14 mouse cellular contexts compared by ENCODE assay signal in the genomic region with DNA sequence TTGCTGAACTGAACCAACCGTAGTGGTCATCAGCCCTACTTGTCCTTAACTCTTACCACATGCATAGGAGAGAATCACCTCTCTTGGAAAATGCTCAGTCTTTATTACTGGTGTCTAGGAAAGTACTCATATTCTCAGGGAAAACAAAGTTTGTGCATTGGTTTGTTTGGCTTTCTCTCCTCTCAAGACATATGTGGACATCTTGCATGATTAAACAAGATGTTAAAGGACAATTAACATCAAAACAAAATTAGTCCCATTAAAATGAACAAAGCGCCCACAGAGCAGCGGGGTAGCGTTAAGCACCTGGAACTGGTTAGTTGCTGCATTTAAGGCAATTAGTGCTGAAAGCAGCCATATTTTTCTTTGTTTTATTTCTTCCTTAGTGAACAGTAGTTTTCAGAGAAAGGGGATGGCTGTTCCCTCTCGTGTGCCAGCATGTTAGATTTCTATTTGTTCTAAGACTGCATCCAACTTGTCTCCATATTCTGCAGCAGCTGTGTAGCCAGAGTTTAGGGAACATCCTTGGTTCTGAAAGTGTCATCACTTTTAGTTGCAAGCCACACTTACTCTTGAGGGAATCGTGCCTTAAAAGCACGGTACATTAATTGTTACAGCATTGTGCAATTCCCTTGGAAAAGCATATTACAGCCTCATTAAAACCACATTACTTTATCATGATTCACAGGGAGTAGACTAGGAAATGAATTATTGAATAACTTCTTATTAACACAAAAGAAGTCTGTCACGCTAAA.
DNase-seq lines count a peak whose midpoint lies in the region; ATAC-seq lines count a peak whose summit lies in the region.
"Had no signal": no experiment of that assay in that cellular context is flagged by ENCODE, and none has a peak within 500 bp of the region (broad histone marks: within the 10 kb centered on the region; RNA-seq: fewer than 3 reads in every experiment).

No protein-coding gene starts in this region.

- H3K9ac ChIP-seq in forebrain, embryonic 13.5 days = no peak overlapping the region
- H3K9ac ChIP-seq in forebrain, embryonic 12.5 days = no peak overlapping the region
- no peak overlapping the region for H3K9ac ChIP-seq in neural tube, embryonic 13.5 days

- peaks cover 12% of the 10 kb centered on the region for H3K4me1 ChIP-seq in forebrain, embryonic 13.5 days
- peaks cover 5% of the 10 kb centered on the region; the same call in 1 of the 2 replicates for H3K4me1 ChIP-seq in forebrain, embryonic 12.5 days
- peaks cover 16% of the 10 kb centered on the region for H3K4me1 ChIP-seq in neural tube, embryonic 13.5 days (replicated peaks)

- no peak overlapping the region for H3K4me2 ChIP-seq in forebrain, embryonic 13.5 days
- no peak overlapping the region for H3K4me2 ChIP-seq in forebrain, embryonic 12.5 days
- H3K4me2 ChIP-seq in neural tube, embryonic 13.5 days = peak overlapping the region; percentile 20

- H3K27me3 ChIP-seq in forebrain, embryonic 13.5 days = no peaks in the 10 kb centered on the region
- no peaks in the 10 kb centered on the region for H3K27me3 ChIP-seq in forebrain, embryonic 12.5 days
- H3K27me3 ChIP-seq in neural tube, embryonic 13.5 days = no peaks in the 10 kb centered on the region

- no peak for DNase-seq in neural tube, embryonic 10.5 days (ENCODE audit: extremely low spot score, low spot score)
- peak; percentile 92 for DNase-seq in hindlimb bud, embryonic 11.5 days (ENCODE audit: extremely low spot score, low read depth, low spot score)
- DNase-seq in skeletal muscle tissue, adult 2 months (ENCODE audit: low read depth, low spot score) = peak; percentile 9
- DNase-seq in left cerebral cortex, adult 8-10 months (ENCODE audit: low spot score in 2 of 2) = no peak
- DNase-seq in kidney, postnatal 10 days = no peak
- DNase-seq: adrenal gland, postnatal 10 days; left cerebral cortex, postnatal 4 days; lung, adult 18-20 months; right cerebral cortex, adult 18-20 months had no signal

- no peak overlapping the region for H3K4me3 ChIP-seq in forebrain, embryonic 13.5 days
- no peak overlapping the region for H3K4me3 ChIP-seq in forebrain, embryonic 12.5 days (replicated peaks)
- H3K4me3 ChIP-seq in neural tube, embryonic 13.5 days = no peak overlapping the region
- H3K4me3 ChIP-seq: layer of hippocampus, adult 2 months had no signal

- ATAC-seq in forebrain, embryonic 13.5 days = peak; percentile 48; the same call in 1 of the 2 replicates
- ATAC-seq in forebrain, embryonic 12.5 days (ENCODE audit: low FRiP score) = no peak
- ATAC-seq in neural tube, embryonic 13.5 days (ENCODE audit: low read depth) = peak; percentile 86
- ATAC-seq: intestine, postnatal 0 days had no signal

- no peak overlapping the region for H3K27ac ChIP-seq in forebrain, embryonic 13.5 days
- no peak overlapping the region for H3K27ac ChIP-seq in forebrain, embryonic 12.5 days
- peak overlapping the region; percentile 28; the same call in 1 of the 2 replicates for H3K27ac ChIP-seq in neural tube, embryonic 13.5 days (replicated peaks)
- H3K27ac ChIP-seq: layer of hippocampus, adult 2 months had no signal

- no peaks in the 10 kb centered on the region for H3K36me3 ChIP-seq in forebrain, embryonic 13.5 days (ENCODE audit: poor library complexity, severe bottlenecking)
- H3K36me3 ChIP-seq in forebrain, embryonic 12.5 days (replicated peaks) = no peaks in the 10 kb centered on the region
- H3K36me3 ChIP-seq in neural tube, embryonic 13.5 days = no peaks in the 10 kb centered on the region

- H3K9me3 ChIP-seq in forebrain, embryonic 13.5 days (replicated peaks) = no peaks in the 10 kb centered on the region
- no peaks in the 10 kb centered on the region for H3K9me3 ChIP-seq in forebrain, embryonic 12.5 days
- H3K9me3 ChIP-seq in neural tube, embryonic 13.5 days = no peaks in the 10 kb centered on the region

- 49% methylated on average over 8 of the region's 8 CpGs for WGBS in forebrain, embryonic 13.5 days
- 56% methylated on average over 8 of the region's 8 CpGs for WGBS in forebrain, embryonic 12.5 days
- WGBS in neural tube, embryonic 13.5 days = 42% methylated on average over 8 of the region's 8 CpGs

Comparison
In these comparisons a context has a peak if more than half of its experiments do, and no peak if none do; other contexts are left out.
1. DNase-seq: peak in hindlimb bud, embryonic 11.5 days (single experiment) and skeletal muscle tissue, adult 2 months (single experiment); none in neural tube, embryonic 10.5 days (single experiment), left cerebral cortex, adult 8-10 months (0 of 2) and kidney, postnatal 10 days (single experiment).